Mouse (Mus musculus) G1E (cell line): Measurements from ENCODE around the gene Galnt4. TPM values are rescaled to one million over a fixed set of nuclear protein-coding genes. Genes with fewer than 3 reads are reported as not detected.

ENCODE experiments used
- ATAC-seq: 2 replicates; pipeline ENCODE4 v1.8.0; 2016; ENCODE audit warnings: mild to moderate bottlenecking; ENCODE audit not compliant: insufficient number of reproducible peaks, poor library complexity, low FRiP score, severe bottlenecking; ENCODE audit errors: extremely low read depth
- DNase-seq: peaks from one replicate; pipeline ENCODE4 v3.0.0; 2012; ENCODE audit warnings: low spot score
- H3K27me3 ChIP-seq: 2 replicates; pipeline ENCODE4 v1.6.1; 2012; ENCODE audit warnings: mild to moderate bottlenecking, low read length, inconsistent platforms; ENCODE audit not compliant: insufficient read depth
- H3K36me3 ChIP-seq: replicated peaks from 2 replicates; pipeline ENCODE3; 2012; ENCODE audit warnings: mild to moderate bottlenecking, inconsistent platforms
- H3K4me1 ChIP-seq: 2 replicates; pipeline ENCODE4 v1.6.1; 2012; ENCODE audit warnings: low read depth, low read length, inconsistent platforms, mixed read lengths; ENCODE audit not compliant: insufficient read depth
- H3K4me3 ChIP-seq: 2 replicates; pipeline ENCODE4 v1.5.1; 2012; ENCODE audit warnings: low read depth, mild to moderate bottlenecking, inconsistent platforms, low read length, moderate library complexity, mixed read lengths
- H3K9me3 ChIP-seq: replicated peaks from 2 replicates; pipeline ENCODE4 v1.6.1; 2012; ENCODE audit warnings: inconsistent platforms
- CTCF ChIP-seq: IDR thresholded peaks from 2 replicates; pipeline ENCODE4 v1.5.1; 2012; ENCODE audit warnings: low read depth, low read length, inconsistent platforms, mixed read lengths
- GATA1 ChIP-seq: IDR thresholded peaks from 2 replicates; pipeline ENCODE4 v1.6.1; 2012; ENCODE audit warnings: borderline replicate concordance, low read length, inconsistent platforms, mixed read lengths
- GATA2 ChIP-seq: IDR thresholded peaks from 2 replicates; pipeline ENCODE4 v1.6.1; 2012; ENCODE audit warnings: low read depth, low read length, inconsistent platforms, borderline replicate concordance
- POLR2AphosphoS5 ChIP-seq: IDR thresholded peaks from 2 replicates; pipeline ENCODE4 v1.6.1; 2012; ENCODE audit warnings: low read depth, low read length, inconsistent platforms; ENCODE audit not compliant: insufficient replicate concordance
- TAL1 ChIP-seq: conservative IDR thresholded peaks from 2 replicates; pipeline ENCODE4 v1.6.1; 2012; ENCODE audit warnings: low read depth, low read length, inconsistent platforms, mixed read lengths
- polyA plus RNA-seq: library from polyadenylated mRNA; stranded (reverse); fragments of >175 nt; gene quantifications from 2 replicates; pipeline ENCODE4 v1.2.3, GENCODE M21; 2012
- total RNA-seq, 2 experiments: library from RNA; stranded (forward) in 1 of 2; stranded (reverse) in 1 of 2; fragments of 200-1000 nt in 1 of 2; fragments of >200 nt in 1 of 2; fragmentation: Nextera tagmentation in 1 of 2; gene quantifications; 2 replicates each; pipeline ENCODE4 v1.2.3; 2014 to 2017

Gene Galnt4
- total and polyA plus RNA-seq, 3 experiments = 1.1 to 4.5 (median 4.2) TPM

DNA sequence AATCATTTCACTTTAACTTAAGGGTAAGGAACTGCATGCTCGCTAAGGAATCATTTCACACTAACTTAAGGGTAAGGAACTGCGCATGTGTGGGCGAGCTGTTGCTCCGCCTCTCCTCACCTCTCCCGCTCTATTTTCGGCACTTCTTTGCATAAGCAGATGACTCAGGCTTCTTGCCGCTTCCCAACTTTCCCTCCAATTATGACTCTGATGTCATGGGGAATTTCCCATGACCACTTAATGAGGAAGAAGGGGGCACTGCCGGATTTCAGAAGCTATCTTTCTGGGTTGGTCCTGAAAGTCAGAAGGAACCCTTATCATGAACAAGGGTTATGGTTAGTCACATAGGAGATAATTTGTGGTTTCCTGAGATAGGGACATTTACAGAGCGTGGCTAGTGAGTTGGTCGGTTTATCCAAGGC lies 26.4 kb upstream of the Galnt4 start:
- ATAC-seq = peak; percentile 87
- Histone ChIP-seq H3K27me3 (peaks cover 46% of the 10 kb centered on the region), H3K36me3 (no peaks in the 10 kb centered on the region), H3K4me1 (peaks cover 22% of the 10 kb centered on the region), H3K9me3 (no peaks in the 10 kb centered on the region), H3K4me3 (no peak overlapping the region)
- no peak for TF ChIP-seq GATA1
- TF ChIP-seq CTCF = no peak
- DNase-seq = no peak

GRCm38 (mm10) chr10:99083431-99084003 lies 24.4 kb upstream of the Galnt4 start:
- H3K36me3 ChIP-seq = no peaks in the 10 kb centered on the region
- peaks cover 22% of the 10 kb centered on the region for H3K4me1 ChIP-seq
- H3K9me3 ChIP-seq = no peaks in the 10 kb centered on the region
- no peak for TF ChIP-seq TAL1
- no peak for TF ChIP-seq GATA1
- no peak for TF ChIP-seq CTCF
- no peak for TF ChIP-seq POLR2AphosphoS5
- TF ChIP-seq GATA2 = no peak
- peaks cover 36% of the 10 kb centered on the region for H3K27me3 ChIP-seq
- ATAC-seq (no peak), DNase-seq (no peak)
- no peak overlapping the region for H3K4me3 ChIP-seq

GRCm38 (mm10) chr10:99084397-99085239 lies 23.3 kb upstream of the Galnt4 start:
- Histone ChIP-seq H3K4me1 (peaks cover 22% of the 10 kb centered on the region), H3K9me3 (no peaks in the 10 kb centered on the region), H3K36me3 (no peaks in the 10 kb centered on the region), H3K27me3 (peaks cover 33% of the 10 kb centered on the region), H3K4me3 (no peak overlapping the region)
- peak; percentile 17; the same call in 1 of the 2 replicates for ATAC-seq
- TF ChIP-seq GATA2 (no peak), CTCF (peak; percentile 50), GATA1 (no peak), TAL1 (no peak), POLR2AphosphoS5 (no peak)
- DNase-seq = peak; percentile 27

DNA sequence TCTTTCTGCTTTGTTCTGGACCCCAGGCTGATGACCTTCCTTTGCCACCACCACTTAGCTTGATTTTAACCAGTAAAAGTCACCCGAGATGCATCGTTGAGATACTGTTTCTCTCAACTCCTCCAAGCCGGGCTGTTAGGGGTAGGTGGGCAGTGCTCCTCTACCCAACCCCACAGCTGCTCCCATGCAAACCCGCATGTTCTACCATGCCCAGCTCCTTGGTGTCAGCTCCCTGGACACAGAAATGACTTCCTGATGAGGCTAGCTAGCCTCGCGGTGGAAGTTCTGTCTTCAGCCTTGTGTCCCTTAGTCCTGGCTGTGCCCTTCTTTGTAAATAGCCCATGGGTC lies 22.7 kb upstream of the Galnt4 start:
- no peak for ATAC-seq

GRCm38 (mm10) chr10:99086029-99086428 lies 21.9 kb upstream of the Galnt4 start:
- H3K4me1 ChIP-seq = peaks cover 19% of the 10 kb centered on the region
- DNase-seq (no peak), ATAC-seq (no peak)
- no peaks in the 10 kb centered on the region for H3K36me3 ChIP-seq
- no peaks in the 10 kb centered on the region for H3K9me3 ChIP-seq
- TF ChIP-seq GATA1 = no peak
- TF ChIP-seq TAL1 = no peak
- no peak for TF ChIP-seq CTCF
- no peak for TF ChIP-seq POLR2AphosphoS5
- TF ChIP-seq GATA2 = no peak
- no peak overlapping the region for H3K4me3 ChIP-seq
- H3K27me3 ChIP-seq = peaks cover 34% of the 10 kb centered on the region

More for the DNA sequence above, 22.7 kb upstream of the Galnt4 start:
- H3K4me1 ChIP-seq = peaks cover 22% of the 10 kb centered on the region
- DNase-seq = no peak
- TF ChIP-seq CTCF (no peak), GATA1 (no peak), TAL1 (no peak)
- no peaks in the 10 kb centered on the region for H3K9me3 ChIP-seq
- H3K27me3 ChIP-seq = peaks cover 29% of the 10 kb centered on the region
- H3K36me3 ChIP-seq = no peaks in the 10 kb centered on the region
- no peak overlapping the region for H3K4me3 ChIP-seq

- DNase-seq (no peak), ATAC-seq (no peak)
- peaks cover 13% of the 10 kb centered on the region for H3K27me3 ChIP-seq
- H3K36me3 ChIP-seq = no peaks in the 10 kb centered on the region
- H3K9me3 ChIP-seq = no peaks in the 10 kb centered on the region
- TF ChIP-seq GATA1 (no peak), GATA2 (no peak), CTCF (no peak), POLR2AphosphoS5 (no peak), TAL1 (no peak)
- peaks cover 3% of the 10 kb centered on the region; the same call in 1 of the 2 replicates for H3K4me1 ChIP-seq
- H3K4me3 ChIP-seq = no peak overlapping the region
These were observed 18.1 kb upstream of the Galnt4 start for GRCm38 (mm10) chr10:99089906-99090305.

- no peak for ATAC-seq
- Histone ChIP-seq H3K9me3 (no peaks in the 10 kb centered on the region), H3K4me1 (no peaks in the 10 kb centered on the region), H3K4me3 (no peak overlapping the region), H3K27me3 (peaks cover 6% of the 10 kb centered on the region; the same call in 1 of the 2 replicates), H3K36me3 (no peaks in the 10 kb centered on the region)
- no peak for DNase-seq
- TF ChIP-seq TAL1 (no peak), GATA1 (no peak), GATA2 (no peak), POLR2AphosphoS5 (no peak), CTCF (no peak)
These were observed 14.6 kb upstream of the Galnt4 start for GRCm38 (mm10) chr10:99093364-99093763.
